Mouse (Mus musculus): ENCODE measurements around the gene Aurkaip1.

DNA sequence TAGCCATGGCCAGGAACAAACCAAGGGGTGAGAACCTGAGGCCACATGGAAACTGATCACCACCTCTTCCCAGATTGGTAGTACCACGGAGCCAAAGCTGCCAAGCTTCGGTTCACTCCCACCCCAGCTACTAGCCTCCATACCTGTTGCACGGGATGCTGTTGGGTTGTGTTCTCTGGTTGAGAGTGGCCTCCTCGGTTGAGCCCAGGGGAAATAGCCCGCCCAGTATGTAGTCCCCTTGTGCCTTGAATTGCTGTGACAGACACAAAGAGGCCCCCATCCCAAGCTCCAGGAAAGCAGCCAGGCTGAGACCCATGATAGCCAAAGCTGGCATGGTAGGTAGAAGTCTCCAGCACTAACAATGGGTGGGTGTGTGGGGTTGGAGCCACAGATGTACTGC lies 31.9 kb downstream of the Aurkaip1 start, which contains the start of gene Tas1r3:
- TF ChIP-seq POLR2A (IDR thresholded peaks at IDR 0.05; ENCODE audit: borderline replicate concordance, insufficient read depth, low read length) = no peak
- TF ChIP-seq CTCF (IDR thresholded peaks at IDR 0.05; ENCODE audit: borderline replicate concordance, insufficient read depth, low read depth, low read length) = no peak
